Mouse (Mus musculus) heart, postnatal 0 days (tissue): Measurements from ENCODE around the gene Ehbp1l1. TPM values are rescaled to one million over a fixed set of nuclear protein-coding genes. Genes with fewer than 3 reads are reported as not detected.

Source experiments
- ATAC-seq: fragments of 200-750 bp; cut with Nextera tagmentation; 2 replicates; pipeline ENCODE4 v1.8.0; 2017; ENCODE audit warnings: low read depth, moderate number of reproducible peaks, moderate library complexity; ENCODE audit not compliant: insufficient read depth
- DNase-seq: peaks from one replicate; pipeline ENCODE4 v3.0.0-alpha.2; 2016; ENCODE audit warnings: low spot score
- H3K27ac ChIP-seq: fragments of 300-500 bp; sonication (generic); 2 replicates; pipeline ENCODE4 v1.5.1; 2014; ENCODE audit warnings: low read depth, mild to moderate bottlenecking
- H3K27me3 ChIP-seq: fragments of 300-500 bp; sonication (generic); 2 replicates; pipeline ENCODE4 v1.6.1; 2014; ENCODE audit warnings: low read length, mixed read lengths; ENCODE audit not compliant: control insufficient read depth, insufficient read depth
- H3K36me3 ChIP-seq: fragments of 300-500 bp; sonication (generic); replicated peaks from 2 replicates; pipeline ENCODE4 v1.6.1; 2014; ENCODE audit warnings: low read length, mixed read lengths; ENCODE audit not compliant: control insufficient read depth, insufficient read depth
- H3K4me1 ChIP-seq: fragments of 300-500 bp; sonication (generic); 2 replicates; pipeline ENCODE4 v1.6.1; 2014; ENCODE audit warnings: antibody characterized with exemption; ENCODE audit not compliant: control insufficient read depth, insufficient read depth
- H3K4me2 ChIP-seq: fragments of 300-500 bp; sonication (generic); 2 replicates; pipeline ENCODE4 v1.6.1; 2014; ENCODE audit warnings: low read depth, mild to moderate bottlenecking, low read length, moderate library complexity
- H3K4me3 ChIP-seq: fragments of 300-500 bp; sonication (generic); 2 replicates; pipeline ENCODE4 v1.5.1; 2014; ENCODE audit warnings: low read depth, low read length
- H3K9ac ChIP-seq: fragments of 300-500 bp; sonication (generic); replicated peaks from 2 replicates; pipeline ENCODE4 v1.6.1; 2014; ENCODE audit warnings: low read depth, low read length, mixed read lengths
- H3K9me3 ChIP-seq: fragments of 300-500 bp; sonication (generic); replicated peaks from 2 replicates; pipeline ENCODE4 v1.6.1; 2016; ENCODE audit warnings: low read length; ENCODE audit not compliant: control insufficient read depth
- CTCF ChIP-seq: IDR thresholded peaks from 2 replicates; pipeline ENCODE4 v1.5.1; 2016; ENCODE audit warnings: antibody characterized with exemption, control low read depth, low read depth
- EP300 ChIP-seq: IDR thresholded peaks from 2 replicates; pipeline ENCODE4 v1.6.1; 2016; ENCODE audit warnings: antibody characterized with exemption, low read depth
- WGBS: fragments of 180-500 bp; shearing (Covaris S2); extraction: QIAGEN DNeasy Blood & Tissue Kit; methylation state at CpG from one replicate; pipeline ENCODE4 v1.1.7; 2014; 5-methylcytosine and 5-hydroxymethylcytosine counted together
- polyA plus RNA-seq: library from polyadenylated mRNA; unstranded; fragments of >200 nt; fragmentation: Nextera tagmentation; extraction: Ambion mirVana; gene quantifications from 2 replicates; pipeline ENCODE4 v1.2.1, GENCODE M21; 2015
- total RNA-seq: library from RNA; depleted of rRNA; stranded (reverse); fragments of >200 nt; gene quantifications from 2 replicates; pipeline ENCODE4 v1.2.3, GENCODE M21; 2014; ENCODE audit warnings: low replicate concordance

Ehbp1l1 gene
- total and polyA plus RNA-seq, 2 experiments from 2014 or later, result 111 to 113 TPM

DNA sequence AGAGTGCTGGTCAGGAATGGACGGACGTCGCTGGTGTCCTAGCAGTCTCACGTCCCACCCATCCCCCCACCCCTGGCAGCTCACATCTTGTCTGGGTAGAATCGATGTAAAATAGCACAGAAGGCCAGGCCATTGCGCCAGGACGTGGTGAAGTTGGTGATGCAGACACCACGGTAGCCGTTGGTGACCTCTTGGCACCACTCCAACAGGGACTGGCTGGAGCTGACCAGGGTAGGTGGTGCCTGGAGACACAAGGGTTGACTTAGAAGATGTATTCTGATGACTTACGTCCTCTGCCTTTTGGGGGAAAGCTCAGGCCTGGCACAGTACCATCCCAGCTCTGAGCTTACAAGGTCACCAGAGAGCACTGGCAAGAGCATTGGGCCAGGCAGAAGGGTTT is 9.2 kb downstream of the Ehbp1l1 start:
- Histone ChIP-seq H3K4me1 (peaks cover 7% of the 10 kb centered on the region), H3K27ac (no peak overlapping the region), H3K36me3 (peaks cover 87% of the 10 kb centered on the region), H3K4me2 (no peak overlapping the region), H3K4me3 (no peak overlapping the region), H3K9me3 (no peaks in the 10 kb centered on the region), H3K9ac (no peak overlapping the region), H3K27me3 (no peaks in the 10 kb centered on the region)
- TF ChIP-seq EP300 (no peak), CTCF (no peak)
- 49% methylated on average over 10 of the region's 10 CpGs for WGBS
- no peak for DNase-seq
- ATAC-seq, result no peak

GRCm38 (mm10) chr19:5715793-5716688 is 10.1 kb downstream of the Ehbp1l1 start:
- Histone ChIP-seq H3K27ac (no peak overlapping the region), H3K9me3 (no peaks in the 10 kb centered on the region), H3K36me3 (peaks cover 79% of the 10 kb centered on the region), H3K4me1 (peaks cover 7% of the 10 kb centered on the region), H3K4me3 (no peak overlapping the region), H3K27me3 (no peaks in the 10 kb centered on the region), H3K4me2 (no peak overlapping the region), H3K9ac (no peak overlapping the region)
- ATAC-seq (peak; percentile 51; the same call in 1 of the 2 replicates), DNase-seq (no peak)
- TF ChIP-seq CTCF (peak; percentile 36), EP300 (no peak)
- WGBS, result 53% methylated on average over 42 of the region's 43 CpGs

GRCm38 (mm10) chr19:5713730-5714129 is 12.4 kb downstream of the Ehbp1l1 start:
- Histone ChIP-seq H3K36me3 (peaks cover 78% of the 10 kb centered on the region), H3K9me3 (no peaks in the 10 kb centered on the region), H3K4me3 (no peak overlapping the region), H3K27me3 (no peaks in the 10 kb centered on the region), H3K27ac (peak overlapping the region; percentile 56), H3K9ac (no peak overlapping the region), H3K4me2 (peak overlapping the region; percentile 32), H3K4me1 (peaks cover 7% of the 10 kb centered on the region)
- peak; percentile 66 for ATAC-seq
- DNase-seq, result peak; percentile 77
- 20% methylated on average over 2 of the region's 2 CpGs for WGBS
- TF ChIP-seq CTCF (no peak), EP300 (no peak)

GRCm38 (mm10) chr19:5713255-5713654 is 12.9 kb downstream of the Ehbp1l1 start:
- H3K27me3 ChIP-seq, result no peaks in the 10 kb centered on the region
- H3K9me3 ChIP-seq, result no peaks in the 10 kb centered on the region
- peak overlapping the region; percentile 32 for H3K4me2 ChIP-seq
- peaks cover 78% of the 10 kb centered on the region for H3K36me3 ChIP-seq
- H3K4me1 ChIP-seq, result peaks cover 7% of the 10 kb centered on the region
- WGBS, result 72% methylated on average over 5 of the region's 5 CpGs
- no peak for TF ChIP-seq EP300
- no peak for TF ChIP-seq CTCF
- DNase-seq (no peak), ATAC-seq (0 out of 2 replicates have a peak, but pooled peaks have one; percentile 1)
- H3K27ac ChIP-seq, result peak overlapping the region; percentile 56
- no peak overlapping the region for H3K4me3 ChIP-seq
- H3K9ac ChIP-seq, result no peak overlapping the region

DNA sequence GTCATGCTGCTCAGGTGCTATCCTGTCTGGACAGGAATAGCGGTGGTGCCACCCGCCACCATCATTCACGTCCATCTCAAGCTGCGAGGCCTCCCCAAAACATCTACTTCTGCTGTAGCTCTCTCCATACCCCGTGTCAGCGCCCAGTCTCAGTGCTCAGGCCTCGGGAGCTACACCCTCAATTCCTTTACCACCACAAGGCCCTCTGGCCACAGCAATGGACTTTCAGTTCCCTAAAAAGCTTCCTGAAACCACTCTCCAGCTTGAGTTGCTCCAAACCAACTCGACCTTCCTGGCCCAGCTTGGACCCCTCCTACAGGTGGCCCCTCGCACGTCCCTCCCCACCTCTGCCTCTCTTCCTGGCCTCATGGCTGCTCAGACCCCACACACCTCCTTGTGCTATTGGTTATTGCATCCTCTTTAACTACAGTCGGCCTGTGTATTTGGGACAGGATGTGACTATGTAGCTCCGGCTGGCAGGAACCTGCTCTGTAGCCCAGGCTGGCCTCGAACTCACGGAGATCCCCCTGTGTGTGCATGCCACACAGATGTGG is 14.1 kb downstream of the Ehbp1l1 start:
- Histone ChIP-seq H3K4me2 (no peak overlapping the region), H3K9me3 (no peaks in the 10 kb centered on the region), H3K36me3 (peaks cover 78% of the 10 kb centered on the region), H3K27me3 (no peaks in the 10 kb centered on the region), H3K9ac (no peak overlapping the region), H3K4me1 (peaks cover 7% of the 10 kb centered on the region), H3K4me3 (no peak overlapping the region), H3K27ac (no peak overlapping the region)
- 87% methylated on average over 14 of the region's 14 CpGs for WGBS
- ATAC-seq (no peak), DNase-seq (no peak)
- TF ChIP-seq EP300, result no peak
- no peak for TF ChIP-seq CTCF
